ENCODE assay signal across 9 mouse cellular contexts in the genomic region with DNA sequence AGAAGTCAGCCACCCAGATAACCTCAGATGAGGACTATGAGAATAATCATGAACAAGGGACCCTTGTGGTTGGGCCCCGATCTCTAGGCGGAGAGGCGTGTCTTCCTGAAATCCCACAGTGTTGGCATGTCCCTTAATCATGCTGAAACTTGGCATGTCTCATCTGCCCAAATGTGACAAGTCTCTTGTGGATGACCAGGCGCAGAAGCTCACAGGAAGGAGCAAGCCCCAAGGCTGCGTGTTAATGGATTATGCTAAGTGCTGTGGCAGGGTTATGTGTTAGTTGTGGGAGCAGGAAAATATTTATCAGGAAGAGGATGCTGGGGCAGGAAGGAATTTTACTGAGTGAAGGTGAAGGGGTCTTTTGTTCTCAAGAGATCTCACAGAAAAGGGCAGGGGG.
DNase-seq lines count a peak whose midpoint lies in the region; ATAC-seq and TF ChIP-seq lines count a peak whose summit lies in the region.
"Had no signal": no experiment of that assay in that cellular context is flagged by ENCODE, and none has a peak within 500 bp of the region (broad histone marks: within the 10 kb centered on the region; RNA-seq: fewer than 3 reads in every experiment).

No protein-coding gene starts in this region.

- no peaks in the 10 kb centered on the region for H3K9me3 ChIP-seq in forebrain, embryonic 15.5 days
- no peaks in the 10 kb centered on the region for H3K9me3 ChIP-seq in forebrain, embryonic 11.5 days (ENCODE audit: control insufficient read depth, low read length)
- H3K9me3 ChIP-seq in lung, postnatal 0 days (ENCODE audit: low read length) = no peaks in the 10 kb centered on the region
- no peaks in the 10 kb centered on the region for H3K9me3 ChIP-seq in stomach, embryonic 14.5 days (ENCODE audit: control insufficient read depth, low read depth, low read length)

- H3K4me3 ChIP-seq in forebrain, embryonic 15.5 days = no peak overlapping the region
- no peak overlapping the region for H3K4me3 ChIP-seq in forebrain, embryonic 11.5 days (ENCODE audit: low read depth, low read length)
- no peak overlapping the region for H3K4me3 ChIP-seq in lung, postnatal 0 days (ENCODE audit: low read depth, low read length)
- H3K4me3 ChIP-seq in stomach, embryonic 14.5 days (ENCODE audit: low read depth, low read length) = no peak overlapping the region

- peak overlapping the region; percentile 49; the same call in 1 of the 2 replicates for H3K27ac ChIP-seq in forebrain, embryonic 15.5 days (replicated peaks)
- no peak overlapping the region for H3K27ac ChIP-seq in forebrain, embryonic 11.5 days (ENCODE audit: low read depth, low read length)
- peak overlapping the region; percentile 81 for H3K27ac ChIP-seq in lung, postnatal 0 days (ENCODE audit: low read length)
- peak overlapping the region; percentile 70 for H3K27ac ChIP-seq in stomach, embryonic 14.5 days (ENCODE audit: low read length)

- no peak for DNase-seq in forebrain, embryonic 11.5 days (ENCODE audit: low spot score)
- DNase-seq in lung, postnatal 0 days (ENCODE audit: low spot score) = no peak
- no peak for DNase-seq in lung, adult 18-20 months
- peak; percentile 27 for DNase-seq in kidney, adult 9 months
- DNase-seq in adrenal gland, adult 2 months = no peak
- DNase-seq in right cerebral cortex, postnatal 10 days (ENCODE audit: low spot score in 2 of 2) = no peak
- DNase-seq: right cerebral cortex, postnatal 25 days had no signal

- ATAC-seq in forebrain, embryonic 15.5 days (replicated peaks) = no peak
- no peak for ATAC-seq in forebrain, embryonic 11.5 days (replicated peaks; ENCODE audit: low FRiP score)
- peak; percentile 46 for ATAC-seq in lung, postnatal 0 days
- ATAC-seq in stomach, embryonic 14.5 days (ENCODE audit: insufficient number of reproducible peaks, insufficient read depth, low FRiP score, low read depth) = no peak

- H3K9ac ChIP-seq in forebrain, embryonic 15.5 days (replicated peaks) = no peak overlapping the region
- H3K9ac ChIP-seq in forebrain, embryonic 11.5 days (ENCODE audit: low read length) = no peak overlapping the region
- H3K9ac ChIP-seq in lung, postnatal 0 days (replicated peaks; ENCODE audit: low read depth) = no peak overlapping the region
- no peak overlapping the region for H3K9ac ChIP-seq in stomach, embryonic 14.5 days (replicated peaks; ENCODE audit: low read depth, low read length)

- peaks cover 22% of the 10 kb centered on the region for H3K4me1 ChIP-seq in forebrain, embryonic 15.5 days
- no peaks in the 10 kb centered on the region; the same call in 1 of the 2 replicates for H3K4me1 ChIP-seq in forebrain, embryonic 11.5 days (replicated peaks; ENCODE audit: control insufficient read depth, insufficient read depth, low read length)
- H3K4me1 ChIP-seq in lung, postnatal 0 days (ENCODE audit: insufficient read depth, low read depth, low read length) = peaks cover 2% of the 10 kb centered on the region; the same call in 1 of the 2 replicates
- peaks cover 14% of the 10 kb centered on the region for H3K4me1 ChIP-seq in stomach, embryonic 14.5 days (ENCODE audit: control insufficient read depth, insufficient read depth, low read length)

- 89% methylated on average over 5 of the region's 5 CpGs for whole genome bisulfite sequencing in forebrain, embryonic 15.5 days
- 88% methylated on average over 5 of the region's 5 CpGs for WGBS in forebrain, embryonic 11.5 days
- WGBS in lung, postnatal 0 days = 45% methylated on average over 5 of the region's 5 CpGs
- WGBS in stomach, embryonic 14.5 days = 60% methylated on average over 5 of the region's 5 CpGs

- H3K4me2 ChIP-seq in forebrain, embryonic 15.5 days (replicated peaks) = no peak overlapping the region
- H3K4me2 ChIP-seq in forebrain, embryonic 11.5 days (ENCODE audit: low read depth, low read length, severe bottlenecking) = no peak overlapping the region
- H3K4me2 ChIP-seq in lung, postnatal 0 days (replicated peaks; ENCODE audit: low read depth, low read length) = no peak overlapping the region
- no peak overlapping the region for H3K4me2 ChIP-seq in stomach, embryonic 14.5 days (replicated peaks; ENCODE audit: low read depth, low read length)

- TF ChIP-seq EP300 in lung, postnatal 0 days (IDR thresholded peaks at IDR 0.05) = no peak

- no peak for TF ChIP-seq CTCF in lung, postnatal 0 days (IDR thresholded peaks at IDR 0.05)

- no peaks in the 10 kb centered on the region for H3K27me3 ChIP-seq in forebrain, embryonic 15.5 days
- no peaks in the 10 kb centered on the region for H3K27me3 ChIP-seq in forebrain, embryonic 11.5 days (ENCODE audit: control insufficient read depth, insufficient read depth, low read length)
- no peaks in the 10 kb centered on the region for H3K27me3 ChIP-seq in lung, postnatal 0 days (replicated peaks; ENCODE audit: insufficient read depth, low read length)
- H3K27me3 ChIP-seq in stomach, embryonic 14.5 days (ENCODE audit: control insufficient read depth, insufficient read depth, low read length) = no peaks in the 10 kb centered on the region

- H3K36me3 ChIP-seq in forebrain, embryonic 15.5 days = no peaks in the 10 kb centered on the region
- no peaks in the 10 kb centered on the region for H3K36me3 ChIP-seq in forebrain, embryonic 11.5 days (ENCODE audit: control insufficient read depth, insufficient read depth, low read length)
- no peaks in the 10 kb centered on the region for H3K36me3 ChIP-seq in lung, postnatal 0 days (ENCODE audit: insufficient read depth, low read length)
- H3K36me3 ChIP-seq in stomach, embryonic 14.5 days (ENCODE audit: control insufficient read depth, insufficient read depth, low read length) = no peaks in the 10 kb centered on the region
